Mouse (Mus musculus) embryonic facial prominence, embryonic 15.5 days (tissue): ENCODE measurements around the gene Gm10322. TPM values are rescaled to one million over a fixed set of nuclear protein-coding genes. Genes with fewer than 3 reads are reported as not detected.

Experiments
- ATAC-seq: fragments of 200-750 bp; cut with Nextera tagmentation; 2 replicates; pipeline ENCODE4 v1.8.0; 2017; ENCODE audit warnings: low read depth, moderate TSS enrichment; ENCODE audit not compliant: insufficient number of reproducible peaks, low FRiP score, low TSS enrichment
- H3K27ac ChIP-seq: fragments of 300-500 bp; sonication (generic); replicated peaks from 2 replicates; pipeline ENCODE4 v1.5.1; 2015; ENCODE audit warnings: mild to moderate bottlenecking, inconsistent platforms
- H3K27me3 ChIP-seq: fragments of 300-500 bp; sonication (generic); 2 replicates; pipeline ENCODE4 v1.6.1; 2015; ENCODE audit warnings: inconsistent platforms
- H3K36me3 ChIP-seq: fragments of 300-500 bp; sonication (generic); 2 replicates; pipeline ENCODE4 v1.6.1; 2015; ENCODE audit warnings: mild to moderate bottlenecking, inconsistent platforms
- H3K4me1 ChIP-seq: fragments of 300-500 bp; sonication (generic); 2 replicates; pipeline ENCODE4 v1.6.1; 2015; ENCODE audit warnings: inconsistent platforms
- H3K4me2 ChIP-seq: fragments of 300-500 bp; sonication (generic); replicated peaks from 2 replicates; pipeline ENCODE4 v1.6.1; 2015; ENCODE audit warnings: mild to moderate bottlenecking, inconsistent platforms
- H3K4me3 ChIP-seq: fragments of 300-500 bp; sonication (generic); replicated peaks from 2 replicates; pipeline ENCODE4 v1.5.1; 2015; ENCODE audit warnings: mild to moderate bottlenecking, inconsistent platforms
- H3K9ac ChIP-seq: fragments of 300-500 bp; sonication (generic); 2 replicates; pipeline ENCODE4 v1.6.1; 2015; ENCODE audit warnings: inconsistent platforms
- H3K9me3 ChIP-seq: fragments of 300-500 bp; sonication (generic); replicated peaks from 2 replicates; pipeline ENCODE4 v1.6.1; 2016; ENCODE audit warnings: inconsistent platforms
- WGBS: fragments of 180-500 bp; shearing (Covaris S2); methylation state at CpG from one replicate; pipeline ENCODE4 v1.1.7; 2015; 5-methylcytosine and 5-hydroxymethylcytosine counted together
- polyA plus RNA-seq: library from polyadenylated mRNA; unstranded; fragments of >200 nt; fragmentation: Nextera tagmentation; extraction: Ambion mirVana; gene quantifications from 2 replicates; pipeline ENCODE4 v1.2.1, GENCODE M21; 2015

Gm10322 gene
- polyA plus RNA-seq, 1 experiment from 2014 or later, result not detected

DNA sequence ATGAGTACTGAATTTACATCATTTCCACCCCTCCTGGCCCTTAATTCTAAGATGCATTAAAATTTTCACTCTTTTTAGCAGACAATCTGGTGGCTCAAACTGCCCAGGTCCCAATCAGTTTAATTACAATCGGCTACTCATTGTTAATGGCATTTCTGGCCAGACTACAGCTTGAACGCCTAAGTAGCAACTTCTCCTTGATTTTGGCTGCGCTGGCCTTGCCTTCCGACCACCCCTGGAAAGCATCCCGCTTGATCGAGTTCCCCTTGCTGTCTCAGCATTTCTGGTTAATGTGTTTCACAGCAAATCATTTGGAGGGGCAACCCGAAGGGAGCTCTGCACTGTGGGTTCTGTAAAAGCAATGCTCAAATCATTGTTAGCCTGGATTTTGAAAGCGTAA lies 13.8 kb upstream of the Gm10322 start:
- WGBS, result 45% methylated on average over 8 of the region's 8 CpGs
- H3K4me2 ChIP-seq, result no peak overlapping the region
- ATAC-seq, result no peak
- H3K9me3 ChIP-seq, result no peaks in the 10 kb centered on the region
- H3K27ac ChIP-seq, result no peak overlapping the region
- peaks cover 12% of the 10 kb centered on the region; the same call in 1 of the 2 replicates for H3K4me1 ChIP-seq
- H3K4me3 ChIP-seq, result no peak overlapping the region
- no peak overlapping the region for H3K9ac ChIP-seq
- H3K36me3 ChIP-seq, result 0 out of 2 replicates have a peak, but pooled peaks cover 8% of the 10 kb centered on the region
- H3K27me3 ChIP-seq, result no peaks in the 10 kb centered on the region

GRCm38 (mm10) chr10:59602891-59603290 lies 13.0 kb upstream of the Gm10322 start:
- no peaks in the 10 kb centered on the region for H3K36me3 ChIP-seq
- no peak overlapping the region for H3K27ac ChIP-seq
- H3K9me3 ChIP-seq, result no peaks in the 10 kb centered on the region
- H3K9ac ChIP-seq, result no peak overlapping the region
- no peak overlapping the region for H3K4me2 ChIP-seq
- peaks cover 12% of the 10 kb centered on the region; the same call in 1 of the 2 replicates for H3K4me1 ChIP-seq
- no peak for ATAC-seq
- H3K4me3 ChIP-seq, result no peak overlapping the region
- 64% methylated on average over 14 of the region's 14 CpGs for WGBS
- H3K27me3 ChIP-seq, result no peaks in the 10 kb centered on the region

GRCm38 (mm10) chr10:59603843-59604242 lies 12.0 kb upstream of the Gm10322 start:
- no peaks in the 10 kb centered on the region for H3K9me3 ChIP-seq
- no peaks in the 10 kb centered on the region for H3K27me3 ChIP-seq
- 54% methylated on average over 5 of the region's 5 CpGs for WGBS
- no peaks in the 10 kb centered on the region for H3K36me3 ChIP-seq
- H3K4me1 ChIP-seq, result peaks cover 12% of the 10 kb centered on the region; the same call in 1 of the 2 replicates
- ATAC-seq, result no peak
- no peak overlapping the region for H3K4me2 ChIP-seq
- no peak overlapping the region for H3K4me3 ChIP-seq
- no peak overlapping the region for H3K9ac ChIP-seq
- H3K27ac ChIP-seq, result no peak overlapping the region

GRCm38 (mm10) chr10:59604879-59605464 lies 10.9 kb upstream of the Gm10322 start:
- H3K27ac ChIP-seq, result no peak overlapping the region
- H3K9me3 ChIP-seq, result no peaks in the 10 kb centered on the region
- H3K27me3 ChIP-seq, result no peaks in the 10 kb centered on the region
- no peak overlapping the region for H3K4me3 ChIP-seq
- no peak overlapping the region for H3K4me2 ChIP-seq
- H3K4me1 ChIP-seq, result peaks cover 12% of the 10 kb centered on the region; the same call in 1 of the 2 replicates
- no peaks in the 10 kb centered on the region for H3K36me3 ChIP-seq
- no peak overlapping the region for H3K9ac ChIP-seq
- 76% methylated on average over 11 of the region's 11 CpGs for WGBS
- ATAC-seq, result no peak

DNA sequence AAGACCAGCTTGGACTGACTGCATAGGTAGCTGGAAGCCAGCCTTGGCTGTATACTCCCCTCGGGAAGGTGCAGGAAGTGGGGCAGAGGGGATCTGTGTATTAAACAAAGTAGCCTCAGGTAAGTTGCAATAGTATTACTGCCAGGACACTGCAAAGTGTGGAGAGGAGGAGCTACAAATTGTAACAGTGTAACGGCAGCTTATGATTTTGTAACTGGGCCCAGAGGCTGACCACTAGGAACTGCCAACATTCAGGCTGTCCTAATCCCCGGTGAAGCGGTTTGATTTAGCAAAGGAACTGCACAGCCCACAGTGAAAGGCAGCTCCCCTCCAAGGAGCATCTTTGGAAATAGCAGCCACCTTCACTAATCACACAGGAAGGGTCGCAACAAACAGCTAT lies 2.6 kb upstream of the Gm10322 start:
- Histone ChIP-seq H3K27me3 (no peaks in the 10 kb centered on the region), H3K4me1 (peaks cover 24% of the 10 kb centered on the region), H3K4me2 (no peak overlapping the region), H3K36me3 (no peaks in the 10 kb centered on the region), H3K27ac (no peak overlapping the region), H3K9me3 (no peaks in the 10 kb centered on the region), H3K9ac (no peak overlapping the region), H3K4me3 (no peak overlapping the region)
- no peak for ATAC-seq
- 69% methylated on average over 5 of the region's 5 CpGs for whole genome bisulfite sequencing

GRCm38 (mm10) chr10:59614141-59614540 lies 1.7 kb upstream of the Gm10322 start:
- Histone ChIP-seq H3K9ac (no peak overlapping the region), H3K4me3 (no peak overlapping the region), H3K27me3 (no peaks in the 10 kb centered on the region), H3K9me3 (no peaks in the 10 kb centered on the region), H3K4me1 (peaks cover 24% of the 10 kb centered on the region), H3K27ac (no peak overlapping the region), H3K4me2 (no peak overlapping the region), H3K36me3 (no peaks in the 10 kb centered on the region)
- ATAC-seq, result no peak
- 82% methylated on average over 5 of the region's 5 CpGs for WGBS

- Histone ChIP-seq H3K9ac (peak overlapping the region; percentile 63; the same call in 1 of the 2 replicates), H3K9me3 (no peaks in the 10 kb centered on the region), H3K4me1 (peaks cover 24% of the 10 kb centered on the region), H3K27me3 (no peaks in the 10 kb centered on the region), H3K27ac (no peak overlapping the region), H3K4me3 (peak overlapping the region; percentile 66), H3K36me3 (no peaks in the 10 kb centered on the region), H3K4me2 (peak overlapping the region; percentile 74)
- 28% methylated on average over 5 of the region's 5 CpGs for WGBS
- no peak for ATAC-seq
These were observed 452 bp upstream of the Gm10322 start for GRCm38 (mm10) chr10:59615411-59615810.

DNA sequence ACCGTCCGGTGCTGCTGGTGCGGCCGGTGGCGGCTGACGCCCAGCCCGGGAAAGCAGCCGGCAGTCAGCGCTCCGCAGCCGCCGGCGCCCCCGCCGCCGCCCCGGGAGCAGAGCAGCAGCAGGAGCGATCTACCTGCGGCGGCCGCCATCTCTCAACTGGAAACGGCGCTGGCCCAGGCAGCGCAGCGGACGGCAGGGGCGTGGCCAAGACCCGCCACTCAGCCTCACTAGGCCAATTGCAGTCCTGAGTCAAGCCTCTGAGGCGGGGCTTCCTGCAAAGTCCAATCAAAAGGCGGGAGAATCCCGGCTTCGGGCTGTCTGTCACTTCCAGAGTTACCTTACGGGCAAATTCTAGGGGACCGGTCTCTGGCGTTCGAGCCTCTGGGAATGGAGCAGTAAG lies 659 bp downstream of the Gm10322 start, which contains the start of gene Mcu:
Mcu (minus strand) TSS at position 171 of the 400 bp plus-strand sequence.
- peak within 1 kb of the TSS; percentile 74 for H3K4me2 ChIP-seq
- WGBS, result 0% methylated on average over 36 of the region's 36 CpGs
- H3K4me1 ChIP-seq, result peaks cover 24% of the 10 kb centered on the region
- H3K9ac ChIP-seq, result peak within 1 kb of the TSS; percentile 63
- peak; percentile 99 for ATAC-seq
- H3K9me3 ChIP-seq, result no peaks in the 10 kb centered on the region
- peak within 1 kb of the TSS; percentile 73 for H3K27ac ChIP-seq
- H3K4me3 ChIP-seq, result peak within 1 kb of the TSS; percentile 66
- no peaks in the 10 kb centered on the region for H3K27me3 ChIP-seq
- no peaks in the 10 kb centered on the region for H3K36me3 ChIP-seq

DNA sequence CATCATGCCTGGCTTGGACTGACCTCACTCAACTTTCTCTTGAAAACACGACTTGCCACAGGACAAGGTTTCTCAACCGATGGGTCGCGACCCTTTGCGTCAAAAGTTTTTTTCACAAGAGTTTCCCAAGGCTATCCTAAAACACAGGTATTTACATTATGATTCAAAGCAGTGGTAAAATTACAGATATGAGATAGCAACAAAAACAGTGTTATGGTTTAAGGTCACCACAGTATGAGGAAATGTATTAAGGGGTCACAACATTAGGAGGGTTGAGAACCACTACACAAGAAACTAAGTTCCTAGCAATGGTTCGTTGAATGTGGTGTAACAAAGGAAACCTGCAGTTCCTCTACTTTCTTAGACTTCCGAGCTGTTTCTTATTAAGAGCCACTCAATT lies 1.9 kb downstream of the Gm10322 start:
- no peak for ATAC-seq
- Histone ChIP-seq H3K4me1 (peaks cover 24% of the 10 kb centered on the region), H3K9ac (no peak overlapping the region), H3K27ac (no peak overlapping the region), H3K9me3 (no peaks in the 10 kb centered on the region), H3K36me3 (no peaks in the 10 kb centered on the region), H3K4me3 (no peak overlapping the region), H3K4me2 (no peak overlapping the region), H3K27me3 (no peaks in the 10 kb centered on the region)
- 82% methylated on average over 7 of the region's 7 CpGs for WGBS

DNA sequence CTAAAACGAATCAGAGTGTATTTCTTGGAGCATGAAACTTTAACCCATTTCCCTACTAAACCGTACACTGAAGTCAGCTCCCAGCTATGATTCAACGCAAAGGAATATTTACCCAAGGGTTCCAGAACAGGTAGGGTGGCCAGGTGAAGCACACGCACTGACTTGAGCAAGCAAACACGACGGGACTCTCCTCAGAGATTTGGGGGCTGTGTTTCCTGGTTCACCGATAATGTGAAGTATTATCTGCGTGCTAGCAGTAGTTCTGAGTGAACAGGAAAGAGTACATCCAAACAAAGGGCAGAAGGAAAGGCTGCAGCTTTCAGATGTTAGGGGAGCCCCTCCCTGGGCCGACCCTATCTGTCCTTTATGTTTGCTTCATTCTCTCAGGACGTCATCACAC lies 5.5 kb downstream of the Gm10322 start:
- H3K4me1 ChIP-seq, result peaks cover 6% of the 10 kb centered on the region
- H3K9me3 ChIP-seq, result no peaks in the 10 kb centered on the region
- no peaks in the 10 kb centered on the region for H3K36me3 ChIP-seq
- ATAC-seq, result no peak
- no peaks in the 10 kb centered on the region for H3K27me3 ChIP-seq
- no peak overlapping the region for H3K27ac ChIP-seq
- WGBS, result 61% methylated on average over 10 of the region's 10 CpGs
- H3K4me2 ChIP-seq, result no peak overlapping the region
- H3K9ac ChIP-seq, result no peak overlapping the region
- H3K4me3 ChIP-seq, result no peak overlapping the region

DNA sequence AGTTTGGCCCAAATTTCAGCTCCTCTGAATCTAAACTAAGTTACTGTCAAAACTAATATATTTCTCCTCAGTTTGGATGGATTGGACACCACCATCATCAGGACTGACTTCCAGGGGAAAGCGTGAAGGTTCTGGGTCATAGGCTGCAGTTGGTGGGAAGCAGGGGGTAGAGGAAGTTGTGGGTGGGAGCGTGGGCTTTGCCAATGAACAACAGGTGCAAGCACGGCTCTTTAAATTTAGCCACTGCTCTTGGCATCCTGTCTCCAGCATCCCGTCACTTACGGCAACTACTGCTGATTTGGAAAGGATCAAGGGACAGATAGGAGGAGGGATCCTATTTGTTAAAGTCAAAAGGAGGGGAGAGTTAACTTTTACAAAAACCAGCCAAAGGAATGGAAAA lies 7.6 kb downstream of the Gm10322 start:
- no peak for ATAC-seq
- Histone ChIP-seq H3K4me1 (no peaks in the 10 kb centered on the region), H3K27ac (no peak overlapping the region), H3K9me3 (no peaks in the 10 kb centered on the region), H3K36me3 (no peaks in the 10 kb centered on the region), H3K4me2 (no peak overlapping the region), H3K4me3 (no peak overlapping the region), H3K27me3 (no peaks in the 10 kb centered on the region), H3K9ac (no peak overlapping the region)
- WGBS, result 56% methylated on average over 5 of the region's 5 CpGs
